Mouse (Mus musculus) G1E-ER4 (cell line): ENCODE results near the gene Csad. TPM values are rescaled to one million over a fixed set of nuclear protein-coding genes. Genes with fewer than 3 reads are reported as not detected.

Source experiments
- GATA1 ChIP-seq: IDR thresholded peaks from one replicate; pipeline ENCODE4 v1.8.0; 2012; ENCODE audit warnings: low read length, inconsistent platforms
- polyA plus RNA-seq: library from polyadenylated mRNA; stranded (reverse); fragments of >175 nt; gene quantifications from 2 replicates; pipeline ENCODE4 v1.2.3, GENCODE M21; 2012

Gene Csad
- polyA plus RNA-seq, 1 experiment: 8.9 TPM

GRCm38 (mm10) chr15:102216459-102217228 lies 12.1 kb upstream of the Csad start:
- TF ChIP-seq GATA1: no peak

DNA sequence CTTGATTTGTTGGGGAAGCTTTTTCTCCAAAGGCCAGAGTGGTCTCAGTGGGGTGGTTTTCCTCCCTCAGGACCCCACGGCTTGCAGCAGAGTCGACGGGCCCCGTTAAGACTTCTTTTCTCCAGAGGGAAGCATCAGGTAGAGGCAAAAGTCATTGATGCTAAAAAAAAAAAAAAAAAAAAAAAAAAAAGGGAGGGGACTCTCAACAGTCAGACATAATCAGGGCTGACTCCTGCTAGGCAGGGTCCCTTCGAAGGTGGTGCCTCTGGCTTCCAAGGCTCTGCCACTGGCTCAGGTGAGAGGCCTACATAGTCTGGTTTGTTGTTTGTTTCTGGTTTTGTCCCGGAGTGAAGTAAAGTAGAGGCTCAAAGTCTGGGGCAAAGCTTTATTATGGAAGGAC lies 11.1 kb upstream of the Csad start:
- no peak for TF ChIP-seq GATA1

DNA sequence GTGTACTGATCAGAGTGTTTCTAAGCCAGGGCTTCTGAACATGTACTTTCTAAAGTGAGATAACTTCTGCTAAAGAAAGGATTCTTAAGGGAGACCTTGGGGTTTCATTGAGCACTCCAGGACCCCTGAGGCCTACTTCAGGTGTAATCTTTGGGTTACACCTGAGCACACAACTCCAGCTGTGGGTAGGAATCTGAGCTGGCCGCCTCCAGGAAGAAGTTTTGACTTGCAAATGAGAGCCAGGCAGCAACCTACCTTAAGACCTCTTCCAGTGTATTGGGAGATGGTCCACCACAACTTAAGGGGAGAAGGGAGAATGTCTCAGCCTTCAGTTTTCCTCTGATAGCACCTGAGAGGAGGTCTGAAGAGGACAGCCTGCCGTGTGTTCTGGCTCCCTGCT lies 9.6 kb upstream of the Csad start:
- TF ChIP-seq GATA1: no peak

DNA sequence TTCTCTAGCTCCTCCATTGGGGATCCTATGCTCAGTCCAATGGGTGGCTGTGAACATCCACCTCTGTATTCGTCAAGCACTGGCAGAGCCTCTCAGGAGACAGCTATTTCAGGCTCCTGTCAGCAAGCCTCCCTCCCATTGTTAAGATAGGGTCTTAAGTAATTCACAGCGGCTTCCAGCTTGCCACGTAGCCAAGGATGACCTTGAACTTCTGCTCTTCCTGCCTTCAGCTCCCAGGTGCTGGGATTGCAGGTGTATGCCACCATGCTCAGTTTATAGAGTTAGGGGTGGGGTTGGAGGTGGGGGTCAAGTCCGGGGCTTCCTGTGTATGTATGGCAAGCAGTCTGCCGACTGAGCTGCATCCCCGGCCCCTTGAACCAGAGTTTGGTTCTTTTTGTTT lies 7.4 kb upstream of the Csad start:
- TF ChIP-seq GATA1: no peak

GRCm38 (mm10) chr15:102210816-102211215 lies 6.3 kb upstream of the Csad start:
- no peak for TF ChIP-seq GATA1

- no peak for TF ChIP-seq GATA1
Measured at GRCm38 (mm10) chr15:102209114-102209513, 4.6 kb upstream of the Csad start.

GRCm38 (mm10) chr15:102208092-102208561 lies 3.6 kb upstream of the Csad start:
- peak; percentile 96 for TF ChIP-seq GATA1

DNA sequence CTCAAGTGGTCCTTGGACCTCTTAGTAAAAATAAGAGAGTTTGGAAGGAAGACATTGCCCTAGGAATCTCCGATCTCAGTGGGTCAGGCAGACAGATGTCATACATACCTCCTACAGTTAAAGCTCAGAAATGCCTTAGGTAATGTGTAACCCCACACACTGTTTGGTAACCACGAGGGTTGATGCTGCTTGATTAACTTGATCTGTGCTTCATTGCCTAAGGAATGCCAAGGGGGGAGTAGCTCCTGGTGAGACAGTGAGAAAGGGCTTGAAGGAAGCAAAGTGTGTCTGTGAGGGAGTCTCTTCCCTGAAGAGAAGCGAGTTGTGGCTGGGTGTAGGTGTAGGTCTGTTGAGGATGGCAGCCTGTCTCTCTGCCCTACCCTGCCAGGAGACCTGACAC lies 2.8 kb upstream of the Csad start:
- TF ChIP-seq GATA1: no peak

DNA sequence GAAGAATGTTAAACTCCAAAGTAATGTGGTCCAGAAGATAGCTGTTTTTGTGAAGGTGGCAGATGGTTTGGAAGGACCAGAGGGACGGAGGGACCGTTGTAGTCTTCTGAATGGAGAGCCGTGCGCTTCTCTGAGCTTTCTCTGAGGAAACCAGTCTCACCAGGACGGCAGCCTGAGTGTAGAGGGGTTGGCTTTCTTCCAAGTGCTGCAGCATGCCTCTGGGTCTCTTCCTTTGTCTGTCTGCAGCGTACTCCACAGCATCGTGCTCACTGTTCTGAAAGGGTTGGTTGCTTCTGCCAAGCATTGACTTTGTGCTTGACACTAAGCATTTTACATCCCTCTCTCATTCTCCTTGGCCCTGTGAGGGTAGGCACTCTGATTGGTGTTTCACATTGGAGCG lies 1.3 kb upstream of the Csad start:
- no peak for TF ChIP-seq GATA1

- TF ChIP-seq GATA1: no peak
Measured at GRCm38 (mm10) chr15:102203835-102204381, 616 bp downstream of the Csad start.

DNA sequence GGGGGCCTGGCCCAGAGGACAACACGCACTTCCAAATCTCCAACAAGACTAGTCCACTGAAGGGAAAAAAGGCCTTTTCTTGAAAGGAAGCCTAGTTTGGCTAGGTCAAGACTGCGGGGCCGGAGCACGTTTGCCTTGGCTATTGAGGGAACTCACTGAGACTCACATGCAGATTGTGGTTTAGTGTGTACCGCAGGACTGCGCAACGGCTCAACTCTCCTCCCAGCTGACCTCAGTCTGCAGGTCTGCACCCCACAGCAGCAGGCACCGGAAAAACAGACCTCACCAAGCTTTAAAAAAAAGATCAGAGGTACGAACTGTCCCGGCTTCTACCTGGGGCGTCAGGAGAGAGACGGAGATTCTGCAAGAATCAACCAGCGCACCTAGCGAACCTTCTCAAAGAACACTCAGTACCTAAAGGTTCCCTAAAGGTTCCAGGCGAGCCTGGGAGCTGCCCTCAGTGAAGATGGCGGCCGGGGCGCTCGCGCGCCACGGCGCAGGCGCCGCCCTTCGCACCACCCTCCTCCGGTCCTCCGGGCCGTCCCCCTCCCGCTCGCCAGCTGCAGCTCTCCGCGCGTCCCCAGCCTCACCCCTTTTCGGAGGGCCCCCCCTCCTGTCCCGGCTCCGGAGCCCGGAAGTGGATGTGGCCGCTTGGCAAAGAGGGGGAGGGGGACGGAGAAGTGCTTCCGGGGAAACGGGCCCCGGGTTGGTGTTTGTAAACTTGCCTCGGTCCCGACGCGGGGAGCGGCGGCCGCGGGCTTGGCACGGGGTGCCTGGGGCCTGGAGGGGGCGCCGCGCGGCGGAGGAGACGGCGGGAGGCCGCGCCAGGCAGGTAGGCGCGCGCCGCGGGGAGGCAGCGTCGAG lies 1.3 kb downstream of the Csad start, which contains the start of gene Zfp740:
TSS of gene Zfp740 (plus strand) at position 279 of the 864 bp plus-strand sequence.
- TF ChIP-seq GATA1: no peak

GRCm38 (mm10) chr15:102198841-102199240 lies 5.7 kb downstream of the Csad start:
- TF ChIP-seq GATA1: no peak

DNA sequence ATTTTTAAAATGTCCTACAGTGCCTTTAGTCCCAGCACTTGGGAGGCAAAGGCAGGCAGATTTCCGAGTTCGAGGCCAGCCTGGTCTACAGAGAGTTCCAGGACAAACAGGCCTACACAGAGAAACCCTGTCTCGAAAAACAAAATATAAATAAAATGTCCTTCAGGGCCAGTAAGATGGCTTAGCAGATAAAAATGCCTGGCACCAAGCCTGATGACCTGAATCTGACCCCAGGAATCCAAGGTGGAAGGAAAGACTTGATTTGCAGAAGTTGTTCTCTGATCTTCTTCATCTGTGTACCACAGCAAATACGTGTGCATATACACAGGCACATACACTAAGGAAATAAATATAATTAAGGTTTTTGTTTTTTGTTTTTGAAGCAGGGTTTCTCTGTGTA lies 9.2 kb downstream of the Csad start:
- TF ChIP-seq GATA1: no peak

- no peak for TF ChIP-seq GATA1
Measured at GRCm38 (mm10) chr15:102194439-102194838, 10.1 kb downstream of the Csad start.

GRCm38 (mm10) chr15:102193652-102194051 lies 10.9 kb downstream of the Csad start:
- TF ChIP-seq GATA1: no peak

DNA sequence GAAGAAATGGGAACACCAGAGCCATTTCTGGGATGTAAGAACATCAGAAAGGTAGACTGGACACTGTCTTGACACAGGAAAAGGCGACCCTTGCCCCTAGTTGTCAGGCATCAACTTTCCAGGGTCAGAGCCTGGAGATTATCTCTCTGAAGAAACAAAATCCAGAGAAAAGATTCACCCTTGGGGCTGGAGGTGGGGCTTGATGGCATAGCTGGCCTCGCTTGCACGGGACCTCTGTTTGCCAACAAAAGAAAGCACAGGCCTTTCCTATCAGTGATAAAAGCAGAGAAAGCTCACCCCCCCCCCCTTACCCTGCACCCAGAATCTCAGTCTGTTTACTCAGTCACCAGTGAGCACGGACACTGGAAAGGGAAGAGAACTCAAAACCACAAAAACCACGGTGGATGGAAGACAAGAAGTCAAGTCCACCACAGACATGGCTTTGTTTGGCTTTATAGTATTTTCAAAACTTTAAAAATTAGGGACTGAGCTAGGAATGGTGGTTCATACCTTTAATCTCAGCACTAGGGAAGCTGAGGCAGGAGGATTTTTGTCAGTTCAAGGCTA lies 11.6 kb downstream of the Csad start:
- no peak for TF ChIP-seq GATA1
